Mouse (Mus musculus) testis, adult 2 months (tissue): ENCODE measurements around the gene Cyth1.

ENCODE experiments used
- CTCF ChIP-seq: fragments of 200-500 bp; IDR thresholded peaks from 2 replicates; pipeline ENCODE4 v1.5.1; 2012; ENCODE audit warnings: low read depth, mild to moderate bottlenecking, inconsistent platforms, low read length, moderate library complexity; ENCODE audit not compliant: control insufficient read depth, insufficient read depth, insufficient replicate concordance
- POLR2A ChIP-seq: fragments of 200-500 bp; IDR thresholded peaks from 2 replicates; pipeline ENCODE4 v1.6.1; 2012; ENCODE audit warnings: low read depth, mild to moderate bottlenecking, inconsistent platforms, low read length, moderate library complexity; ENCODE audit not compliant: control insufficient read depth

DNA sequence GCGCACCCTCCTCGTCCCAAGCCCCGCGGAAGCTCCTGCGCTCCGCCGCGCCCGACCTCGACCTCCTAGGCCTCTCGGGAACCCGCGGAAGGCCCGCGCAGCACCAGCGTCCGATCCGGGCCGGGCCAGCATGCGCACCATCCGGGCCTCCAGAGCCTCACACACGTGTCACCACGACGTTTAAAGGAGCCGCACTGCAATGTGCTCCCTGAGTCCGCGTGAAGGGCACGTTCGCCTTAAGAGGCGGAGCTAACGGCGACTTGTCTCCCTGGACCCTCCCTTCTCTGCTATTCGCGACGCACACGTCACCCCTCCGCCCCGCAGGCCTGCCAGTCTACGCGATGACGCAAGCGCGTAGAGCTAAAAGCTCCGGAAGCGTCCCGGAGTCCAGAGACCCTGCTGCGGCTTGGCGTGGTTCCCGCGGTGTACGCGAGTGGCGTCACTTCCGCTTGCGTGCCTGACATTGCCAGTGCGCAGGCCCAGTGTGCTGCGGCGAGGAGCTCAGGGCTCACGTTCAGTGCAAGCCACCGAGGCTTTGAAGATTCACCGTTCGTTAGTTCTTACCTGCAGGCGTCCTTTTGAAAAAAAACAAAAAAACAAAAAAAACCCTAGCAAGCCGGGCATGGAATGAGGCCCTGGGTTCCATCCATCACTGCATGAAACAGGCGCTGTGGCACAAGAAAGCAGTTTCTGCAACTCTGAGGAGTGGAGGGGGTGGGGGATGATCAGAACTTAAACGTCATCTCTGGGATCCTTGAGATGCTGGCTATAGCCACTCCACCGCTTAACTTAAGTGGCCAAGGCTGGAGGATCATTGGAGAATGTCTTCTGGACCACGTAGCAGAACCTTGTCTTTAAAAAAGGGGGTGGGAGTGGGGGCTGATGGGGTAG lies 41.9 kb upstream of the Cyth1 start, which contains the start of gene Usp36:
- TF ChIP-seq POLR2A (peak; percentile 94), CTCF (no peak)
